Mouse (Mus musculus) heart, postnatal 14 days (tissue): ENCODE results near the gene Nktr. TPM values are rescaled to one million over a fixed set of nuclear protein-coding genes. Genes with fewer than 3 reads are reported as not detected.
A peak's percentile ranks its signal among the peaks of the same experiment; 100 is the strongest.

Experiments
- DNase-seq, 2 experiments: peaks; one replicate each; pipeline ENCODE4 v3.0.0; 2021 to 2022
- intact Hi-C: fragments of 180-260 bp; cut with DNase I; formaldehyde crosslinking; loops from one replicate; pipeline ENCODE4 v1.15.1; 2025
- total RNA-seq, 2 experiments: library from RNA; stranded (reverse); gene quantifications; 2 replicates each; pipeline ENCODE4 v1.2.3; 2021

The Nktr gene
- total RNA-seq, 2 experiments from 2014 or later: 44.8 to 46.5 TPM

- DNase-seq: peak; percentile 67 to 79
- intact Hi-C loops: no loop called here
Observed at GRCm38 (mm10) chr9:121794972-121795539, 76.1 kb downstream of the Nktr start.

- DNase-seq: no peak
- intact Hi-C loops: no loop called here
Observed at GRCm38 (mm10) chr9:121797722-121798121, 78.8 kb downstream of the Nktr start.

- DNase-seq: no peak
- intact Hi-C loops: no loop called here
Observed at GRCm38 (mm10) chr9:121798887-121799520, 80.0 kb downstream of the Nktr start.

GRCm38 (mm10) chr9:121802747-121803146 is 83.8 kb downstream of the Nktr start:
- DNase-seq: no peak
- intact Hi-C loops: no loop called here

Other genes starting within 250 kb of the Nktr start
- under 1 TPM in 1 of 2 experiments, not detected in 1; 0.54 TPM for gene Cck, start 223.5 kb upstream of the Nktr start, total RNA-seq
- gene Lyzl4, start 77.1 kb upstream of the Nktr start, total RNA-seq: not detected
- 1 to 10 TPM in 1 of 2 experiments, under 1 TPM in 1; 0.73 to 2.1 TPM for gene Vipr1, start 76.5 kb upstream of the Nktr start, total RNA-seq
- gene Sec22c, start 13.7 kb upstream of the Nktr start, total RNA-seq: 1 to 10 TPM; 5.3 to 5.8 TPM
- gene Ss18l2, start 8.8 kb upstream of the Nktr start, total RNA-seq: 100 to 1,000 TPM; 128 to 131 TPM
- gene Zfp651, start 40.2 kb downstream of the Nktr start, total RNA-seq: 10 to 100 TPM; 89.4 to 91.9 TPM
- gene Klhl40, start 58.4 kb downstream of the Nktr start, total RNA-seq: 1 to 10 TPM; 6.7 to 6.8 TPM
- gene Hhatl, start 73.3 kb downstream of the Nktr start, total RNA-seq: 100 to 1,000 TPM; 118 to 123 TPM
- gene Ccdc13, start 120.3 kb downstream of the Nktr start, total RNA-seq: under 1 TPM in 1 of 2 experiments, not detected in 1; 0.38 TPM
- gene Higd1a, start 139.2 kb downstream of the Nktr start, total RNA-seq: 100 to 1,000 TPM; 203 to 224 TPM
- 1 to 10 TPM; 2.0 to 3.4 TPM for gene Ackr2, start 179.2 kb downstream of the Nktr start, total RNA-seq
- gene Cyp8b1, start 197.1 kb downstream of the Nktr start, total RNA-seq: under 1 TPM in 1 of 2 experiments, not detected in 1; 0.10 TPM
- gene Fam198a, start 231.8 kb downstream of the Nktr start, total RNA-seq: 1 to 10 TPM; 1.7 to 1.8 TPM